Mouse (Mus musculus) adrenal gland, postnatal 0 days (tissue): ENCODE data around the gene Rpl36-ps4. TPM values are rescaled to one million over a fixed set of nuclear protein-coding genes. Genes with fewer than 3 reads are reported as not detected.

Experiments
- polyA plus RNA-seq: library from polyadenylated mRNA; unstranded; fragments of >200 nt; fragmentation: Nextera tagmentation; extraction: Ambion mirVana; gene quantifications from 2 replicates; pipeline ENCODE4 v1.2.1, GENCODE M21; 2015

Gene Rpl36-ps4
- not detected in 2 replicates for polyA plus RNA-seq

GRCm38 (mm10) chr17:87920677-87921076, at the start of gene Rpl36-ps4:
Gene Rpl36-ps4, plus strand, starts transcription at chr17:87920977.

Other genes with a start within 250 kb of the Rpl36-ps4 start
- 37.5 and 43.3 TPM in 2 replicates for gene Msh2, start 248.6 kb upstream of the Rpl36-ps4 start, polyA plus RNA-seq
- gene Kcnk12, start 123.0 kb upstream of the Rpl36-ps4 start, polyA plus RNA-seq: 0.60 and 0.95 TPM in 2 replicates
- 8.8 and 15.8 TPM in 2 replicates for gene Msh6, start 54.1 kb downstream of the Rpl36-ps4 start, polyA plus RNA-seq
- 11.9 and 12.0 TPM in 2 replicates for gene Fbxo11, start 144.3 kb downstream of the Rpl36-ps4 start, polyA plus RNA-seq